Mouse (Mus musculus): ENCODE measurements around the gene Phf12.
A peak's percentile ranks its signal among the peaks of the same experiment; 100 is the strongest.

- TF ChIP-seq HCFC1 (IDR thresholded peaks at IDR 0.05; ENCODE audit: borderline replicate concordance, insufficient read depth, low read length), result peak; percentile 72
- TF ChIP-seq ZNF384 (IDR thresholded peaks at IDR 0.05; ENCODE audit: low read depth, low read length), result no peak
- TF ChIP-seq MAFK (IDR thresholded peaks at IDR 0.05; ENCODE audit: insufficient read depth, low read depth, low read length), result no peak
These were observed 49.6 kb downstream of the Phf12 start, which contains the start of gene Dhrs13 for GRCm38 (mm10) chr11:78031947-78032808.
